Mouse (Mus musculus): ENCODE measurements around the gene Gspt1. TPM values are rescaled to one million over a fixed set of nuclear protein-coding genes. Genes with fewer than 3 reads are reported as not detected.

The Gspt1 gene
- polyA plus RNA-seq, 2 experiments: 36.1 to 44.4 TPM

GRCm38 (mm10) chr16:11285949-11286348 is 31.8 kb upstream of the Gspt1 start:
- DNase-seq (ENCODE audit: low read depth in 3 of 3, low spot score in 3 of 3) (no peak), ATAC-seq (ENCODE audit: insufficient read depth) (no peak)
- no peak overlapping the region for H3K27ac ChIP-seq
- H3K4me2 ChIP-seq (ENCODE audit: low read depth): no peak overlapping the region
- no peak overlapping the region for H3K9ac ChIP-seq (replicated peaks)
- H3K4me1 ChIP-seq (replicated peaks; ENCODE audit: control insufficient read depth in 2 of 2, insufficient read depth in 2 of 2, low read length in 1 of 2): peaks cover 3 to 8% of the 10 kb centered on the region in 2 experiments
- no peak for TF ChIP-seq CTCF (IDR thresholded peaks at IDR 0.05; ENCODE audit: low read depth)
- TF ChIP-seq EP300 (IDR thresholded peaks at IDR 0.05; ENCODE audit: low read depth): no peak
- WGBS (ENCODE audit: insufficient replicate concordance): 55% methylated on average over 2 of the region's 2 CpGs
- H3K9me3 ChIP-seq (ENCODE audit: control insufficient read depth, low read length): no peaks in the 10 kb centered on the region
- no peaks in the 10 kb centered on the region for H3K36me3 ChIP-seq (replicated peaks; ENCODE audit: control insufficient read depth, insufficient read depth, low read depth)
- no peak overlapping the region for H3K4me3 ChIP-seq (ENCODE audit: insufficient read depth in 1 of 2, low read depth in 2 of 2, low read length in 2 of 2)
- no peaks in the 10 kb centered on the region for H3K27me3 ChIP-seq (ENCODE audit: control insufficient read depth, insufficient read depth, low read length)

- 37% methylated on average over 2 of the region's 2 CpGs for WGBS (ENCODE audit: insufficient replicate concordance)
- TF ChIP-seq EP300 (IDR thresholded peaks at IDR 0.05; ENCODE audit: low read depth): no peak
- TF ChIP-seq CTCF (IDR thresholded peaks at IDR 0.05; ENCODE audit: low read depth): no peak
- Histone ChIP-seq H3K27me3 (ENCODE audit: control insufficient read depth, insufficient read depth, low read length) (no peaks in the 10 kb centered on the region), H3K27ac (no peak overlapping the region), H3K4me3 (ENCODE audit: insufficient read depth in 1 of 2, low read depth in 2 of 2, low read length in 2 of 2) (no peak overlapping the region), H3K4me2 (ENCODE audit: low read depth) (no peak overlapping the region), H3K36me3 (replicated peaks; ENCODE audit: control insufficient read depth, insufficient read depth, low read depth) (no peaks in the 10 kb centered on the region), H3K9ac (replicated peaks) (no peak overlapping the region), H3K4me1 (replicated peaks; ENCODE audit: control insufficient read depth in 2 of 2, insufficient read depth in 2 of 2, low read length in 1 of 2) (peaks cover 3 to 8% of the 10 kb centered on the region in 2 experiments), H3K9me3 (ENCODE audit: control insufficient read depth, low read length) (no peaks in the 10 kb centered on the region)
- DNase-seq (ENCODE audit: low read depth in 3 of 3, low spot score in 3 of 3) (no peak), ATAC-seq (ENCODE audit: insufficient read depth) (no peak)
These were observed 30.8 kb upstream of the Gspt1 start for GRCm38 (mm10) chr16:11284881-11285280.

GRCm38 (mm10) chr16:11282655-11283232 is 28.6 kb upstream of the Gspt1 start:
- no peak for DNase-seq (ENCODE audit: low read depth in 3 of 3, low spot score in 3 of 3)
- H3K4me2 ChIP-seq (ENCODE audit: low read depth): no peak overlapping the region
- H3K4me1 ChIP-seq (replicated peaks; ENCODE audit: control insufficient read depth in 2 of 2, insufficient read depth in 2 of 2, low read length in 1 of 2): peaks cover 3 to 8% of the 10 kb centered on the region in 2 experiments
- H3K9me3 ChIP-seq (ENCODE audit: control insufficient read depth, low read length): no peaks in the 10 kb centered on the region
- WGBS (ENCODE audit: insufficient replicate concordance): 63% methylated on average over 5 of the region's 5 CpGs
- H3K27ac ChIP-seq: no peak overlapping the region
- TF ChIP-seq CTCF (IDR thresholded peaks at IDR 0.05; ENCODE audit: low read depth): no peak
- TF ChIP-seq EP300 (IDR thresholded peaks at IDR 0.05; ENCODE audit: low read depth): no peak
- H3K9ac ChIP-seq (replicated peaks): no peak overlapping the region
- no peak overlapping the region for H3K4me3 ChIP-seq (ENCODE audit: insufficient read depth in 1 of 2, low read depth in 2 of 2, low read length in 2 of 2)
- no peaks in the 10 kb centered on the region for H3K27me3 ChIP-seq (ENCODE audit: control insufficient read depth, insufficient read depth, low read length)
- H3K36me3 ChIP-seq (replicated peaks; ENCODE audit: control insufficient read depth, insufficient read depth, low read depth): no peaks in the 10 kb centered on the region
- no peak for ATAC-seq (ENCODE audit: insufficient read depth)

- no peaks in the 10 kb centered on the region for H3K9me3 ChIP-seq (ENCODE audit: control insufficient read depth, low read length)
- no peak for ATAC-seq (ENCODE audit: insufficient read depth)
- no peak overlapping the region for H3K27ac ChIP-seq
- no peak for TF ChIP-seq EP300 (IDR thresholded peaks at IDR 0.05; ENCODE audit: low read depth)
- TF ChIP-seq CTCF (IDR thresholded peaks at IDR 0.05; ENCODE audit: low read depth): no peak
- 45% methylated on average over 6 of the region's 6 CpGs for WGBS (ENCODE audit: insufficient replicate concordance)
- H3K4me1 ChIP-seq (replicated peaks; ENCODE audit: control insufficient read depth in 2 of 2, insufficient read depth in 2 of 2, low read length in 1 of 2): no peaks in the 10 kb centered on the region; a peak in 1 of 4 replicates
- no peaks in the 10 kb centered on the region for H3K27me3 ChIP-seq (ENCODE audit: control insufficient read depth, insufficient read depth, low read length)
- no peak overlapping the region for H3K9ac ChIP-seq (replicated peaks)
- H3K4me3 ChIP-seq (ENCODE audit: insufficient read depth in 1 of 2, low read depth in 2 of 2, low read length in 2 of 2): no peak overlapping the region
- no peak overlapping the region for H3K4me2 ChIP-seq (ENCODE audit: low read depth)
- no peaks in the 10 kb centered on the region for H3K36me3 ChIP-seq (replicated peaks; ENCODE audit: control insufficient read depth, insufficient read depth, low read depth)
- DNase-seq (ENCODE audit: low read depth in 3 of 3, low spot score in 3 of 3): no peak
These were observed 24.7 kb upstream of the Gspt1 start for GRCm38 (mm10) chr16:11278778-11279177.

GRCm38 (mm10) chr16:11276888-11277287 is 22.8 kb upstream of the Gspt1 start:
- Histone ChIP-seq H3K27ac (no peak overlapping the region), H3K27me3 (ENCODE audit: control insufficient read depth, insufficient read depth, low read length) (no peaks in the 10 kb centered on the region), H3K36me3 (replicated peaks; ENCODE audit: control insufficient read depth, insufficient read depth, low read depth) (no peaks in the 10 kb centered on the region), H3K9ac (replicated peaks) (no peak overlapping the region), H3K4me1 (replicated peaks; ENCODE audit: control insufficient read depth in 2 of 2, insufficient read depth in 2 of 2, low read length in 1 of 2) (no peaks in the 10 kb centered on the region; a peak in 1 of 4 replicates), H3K4me3 (ENCODE audit: insufficient read depth in 1 of 2, low read depth in 2 of 2, low read length in 2 of 2) (no peak overlapping the region), H3K9me3 (ENCODE audit: control insufficient read depth, low read length) (no peaks in the 10 kb centered on the region), H3K4me2 (ENCODE audit: low read depth) (no peak overlapping the region)
- no peak for DNase-seq (ENCODE audit: low read depth in 3 of 3, low spot score in 3 of 3)
- no peak for ATAC-seq (ENCODE audit: insufficient read depth)
- 44% methylated on average over 3 of the region's 3 CpGs for WGBS (ENCODE audit: insufficient replicate concordance)
- no peak for TF ChIP-seq EP300 (IDR thresholded peaks at IDR 0.05; ENCODE audit: low read depth)
- no peak for TF ChIP-seq CTCF (IDR thresholded peaks at IDR 0.05; ENCODE audit: low read depth)
